Mouse (Mus musculus) effector memory CD4-positive, alpha-beta T cell, adult 5 months (primary cell): ENCODE results near the gene Abtb1. TPM values are rescaled to one million over a fixed set of nuclear protein-coding genes. Genes with fewer than 3 reads are reported as not detected.

Source experiments
- polyA plus RNA-seq: library from polyadenylated mRNA; unstranded; fragments of 100-300 nt; shearing (Covaris generic); gene quantifications from one replicate; pipeline ENCODE4 v1.2.1, GENCODE M21; 2017

Gene Abtb1
- polyA plus RNA-seq: 43.8 TPM

DNA sequence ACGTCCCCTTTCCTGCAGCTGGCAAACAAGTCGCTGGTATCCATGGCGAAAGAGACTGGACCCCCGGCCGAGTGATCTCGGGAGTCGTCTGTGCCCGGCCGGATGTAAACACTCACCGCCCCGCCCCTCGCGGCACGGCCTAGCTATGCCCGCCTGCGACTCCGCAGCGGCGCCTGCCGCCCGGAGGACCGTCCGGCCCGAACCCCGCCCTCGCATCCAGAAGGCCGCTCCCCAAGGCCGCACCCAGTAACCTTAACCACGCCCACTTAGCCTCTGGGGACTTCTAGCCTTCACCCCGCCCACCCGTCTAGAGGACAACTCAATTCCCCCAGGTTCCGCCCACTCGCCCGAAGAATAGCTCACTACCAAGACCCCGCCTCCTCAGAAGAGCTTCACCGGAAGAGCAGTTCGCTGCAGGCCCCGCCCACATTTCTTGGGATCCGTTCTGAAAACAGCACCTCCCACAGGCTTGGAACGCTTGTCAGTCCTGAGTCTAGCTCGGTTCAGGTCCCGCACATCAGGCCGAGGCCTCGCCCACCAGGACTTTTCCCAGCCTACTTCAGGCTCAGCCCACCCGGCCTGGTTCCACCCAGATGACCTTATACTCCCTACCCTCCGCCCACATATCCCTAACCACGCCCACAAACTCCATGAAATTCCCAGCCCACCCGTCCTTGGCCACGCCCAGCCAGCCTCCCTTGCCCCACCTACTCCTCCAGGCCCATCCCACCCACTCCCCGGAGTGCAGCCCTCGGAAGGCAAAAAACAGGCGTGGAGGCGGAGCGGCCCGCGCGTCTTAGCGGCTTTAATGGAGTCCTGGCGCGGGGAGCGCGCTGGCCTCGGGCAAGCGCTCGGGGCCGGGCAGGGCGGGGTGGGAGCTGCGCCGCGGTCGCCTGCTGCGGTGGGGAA is at the start of gene Abtb1:
Abtb1 (minus strand) TSS at position 204 of the 909 bp plus-strand sequence.

DNA sequence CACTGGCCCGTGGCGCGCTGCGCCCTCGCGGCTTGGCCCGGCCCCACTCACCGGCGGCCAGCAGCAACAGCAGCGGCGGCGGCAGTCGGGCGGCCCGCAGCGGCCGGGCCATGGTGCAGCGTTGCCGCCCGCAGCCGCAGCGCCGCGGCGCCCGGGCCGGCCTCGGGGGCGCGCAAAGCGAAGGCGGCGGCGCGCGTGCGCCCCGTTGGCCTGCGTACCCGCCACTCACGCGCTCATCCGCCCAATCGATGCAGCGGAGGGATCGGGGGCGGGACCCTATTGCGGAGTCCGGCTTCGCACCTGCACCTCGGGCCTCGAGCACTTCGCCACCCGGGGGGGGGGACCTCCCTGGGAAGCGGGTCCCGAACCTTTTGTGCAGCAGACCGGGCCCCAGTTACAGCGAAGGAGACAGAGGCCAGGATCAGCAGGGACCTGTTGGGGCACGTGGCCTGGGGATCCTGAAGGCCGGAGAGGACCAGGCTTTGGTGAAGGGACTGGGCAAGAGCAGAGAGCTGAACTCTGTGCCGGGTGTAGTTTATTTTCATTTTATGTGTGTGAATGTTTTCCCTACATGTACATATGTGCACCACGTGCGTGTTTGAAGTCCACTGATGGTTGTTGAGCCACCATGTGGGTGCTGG is 33.2 kb upstream of the Abtb1 start, which contains the start of gene Podxl2:
Podxl2 (minus strand) TSS at position 177 of the 641 bp plus-strand sequence.

Other genes with a start within 250 kb of the Abtb1 start
- gene Kbtbd12, start 204.0 kb downstream of the Abtb1 start, polyA plus RNA-seq: not detected
- gene Mgll, start 117.6 kb downstream of the Abtb1 start, polyA plus RNA-seq: 0.41 TPM
- gene Podxl2, start 33.1 kb upstream of the Abtb1 start, polyA plus RNA-seq: 0.46 TPM
- gene Mcm2, start 56.8 kb upstream of the Abtb1 start, polyA plus RNA-seq: 44.8 TPM
- 89.3 TPM for gene Tpra1, start 60.3 kb upstream of the Abtb1 start, polyA plus RNA-seq